Mouse (Mus musculus): Measurements from ENCODE around the gene Sh3yl1.
A peak's percentile ranks its signal among the peaks of the same experiment; 100 is the strongest.

Gene Sh3yl1

DNA sequence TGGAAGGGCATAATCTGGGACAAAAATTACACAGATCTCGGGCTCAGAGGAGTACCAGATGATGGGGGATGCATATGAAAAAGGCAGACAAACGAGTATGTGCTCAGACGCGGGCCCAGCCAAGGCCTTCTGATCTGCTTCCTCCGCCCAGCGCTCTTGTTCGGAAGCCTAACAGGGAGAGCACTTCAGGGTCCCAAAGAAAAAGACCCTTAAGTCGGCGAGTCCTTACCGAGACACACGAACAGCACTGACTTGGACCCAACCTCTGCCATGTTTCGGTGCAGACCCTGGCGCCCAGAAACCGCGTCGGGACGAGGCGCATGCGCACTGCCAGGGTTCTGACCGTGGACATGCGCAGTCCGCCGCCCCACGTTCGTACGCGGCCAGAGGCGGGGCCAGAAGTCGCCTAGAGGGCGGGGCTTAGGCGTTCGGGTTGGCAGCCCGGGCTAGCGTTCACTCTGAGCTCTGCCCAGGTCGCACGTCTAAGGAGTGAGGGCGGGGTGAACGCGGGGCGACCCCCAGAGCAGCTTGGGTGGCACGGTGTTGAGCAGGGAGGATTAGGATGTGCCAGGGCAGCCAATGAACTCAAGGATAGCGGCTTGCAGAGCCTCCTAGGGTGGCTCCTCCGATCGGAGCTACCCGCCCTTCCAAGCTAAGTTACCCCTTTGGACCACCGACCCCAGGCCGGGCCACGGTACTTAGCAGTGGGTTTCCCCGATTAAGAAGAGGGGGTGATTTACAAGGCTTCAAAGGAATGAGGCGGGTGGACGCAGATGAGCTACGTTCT lies at the start of gene Sh3yl1, which contains the start of gene Acp1:
Gene Sh3yl1 (plus strand): TSS at position 408 of the 787 bp plus-strand sequence.
Gene Acp1 (minus strand): TSS at position 329 of the 787 bp plus-strand sequence.
- peak; percentile 98 for DNase-seq

- DNase-seq: no peak
Observed at GRCm38 (mm10) chr12:30864347-30864746, 47.1 kb upstream of the Sh3yl1 start.

DNA sequence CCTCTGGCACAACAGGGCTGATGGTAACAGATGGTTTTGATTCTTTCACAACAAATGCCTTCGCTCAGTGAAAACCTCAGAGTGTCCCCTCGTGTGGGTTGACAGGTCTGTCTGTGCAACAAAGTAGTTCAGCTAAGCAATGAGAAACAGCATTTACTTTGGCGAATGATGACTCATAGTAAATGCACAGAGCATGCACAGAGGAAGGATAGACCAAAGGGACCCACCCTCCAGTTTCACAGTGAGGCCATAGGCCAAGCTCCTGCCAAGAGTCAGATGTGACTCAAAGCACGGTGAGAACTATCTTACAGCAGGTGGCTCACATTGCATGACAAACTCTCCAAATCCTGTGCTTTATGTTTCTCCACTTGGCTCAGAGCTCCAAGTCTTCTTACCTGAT lies 45.7 kb upstream of the Sh3yl1 start:
- DNase-seq: no peak

GRCm38 (mm10) chr12:30879447-30879846 lies 32.0 kb upstream of the Sh3yl1 start:
- peak; percentile 41 to 56 for DNase-seq

- DNase-seq: no peak
Observed at GRCm38 (mm10) chr12:30883592-30883985, 27.9 kb upstream of the Sh3yl1 start.

DNA sequence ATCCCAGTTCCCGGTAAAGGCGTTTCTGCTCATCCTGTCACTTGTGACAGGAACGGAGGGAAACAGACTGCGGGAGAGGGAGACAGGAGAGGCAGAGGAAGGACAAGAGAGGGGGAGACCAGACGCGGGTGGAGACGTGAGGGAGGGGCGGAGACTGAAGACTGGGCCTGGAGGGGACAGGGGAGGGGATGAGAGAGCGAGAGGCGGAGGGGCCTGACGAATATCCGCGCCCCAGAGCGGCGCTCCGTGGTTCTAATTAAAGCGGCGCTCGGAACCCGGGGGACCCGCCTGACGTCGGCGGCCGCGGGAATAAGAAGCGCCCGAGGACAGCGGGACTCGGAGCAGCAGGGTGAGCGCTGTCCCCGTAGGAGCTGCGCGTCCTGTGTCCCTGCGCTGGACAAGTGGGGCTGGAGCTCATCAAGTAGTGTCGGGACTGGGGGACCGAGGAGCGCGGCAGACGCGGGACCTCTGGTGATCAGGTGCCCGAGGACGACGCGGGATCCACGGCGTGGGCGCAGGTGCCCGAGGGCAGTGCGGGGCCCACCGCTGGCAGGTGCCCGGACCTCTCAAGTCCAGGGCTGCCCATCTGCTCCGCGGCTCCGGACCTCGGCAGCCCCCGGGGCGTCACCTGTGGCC lies 27.4 kb upstream of the Sh3yl1 start, which contains the start of gene Alkal2:
Gene Alkal2 (plus strand): TSS at position 337 of the 636 bp plus-strand sequence.
- DNase-seq: peak; percentile 33 to 51

GRCm38 (mm10) chr12:30884622-30885230 lies 26.7 kb upstream of the Sh3yl1 start:
- peak; percentile 24 to 48 for DNase-seq

DNA sequence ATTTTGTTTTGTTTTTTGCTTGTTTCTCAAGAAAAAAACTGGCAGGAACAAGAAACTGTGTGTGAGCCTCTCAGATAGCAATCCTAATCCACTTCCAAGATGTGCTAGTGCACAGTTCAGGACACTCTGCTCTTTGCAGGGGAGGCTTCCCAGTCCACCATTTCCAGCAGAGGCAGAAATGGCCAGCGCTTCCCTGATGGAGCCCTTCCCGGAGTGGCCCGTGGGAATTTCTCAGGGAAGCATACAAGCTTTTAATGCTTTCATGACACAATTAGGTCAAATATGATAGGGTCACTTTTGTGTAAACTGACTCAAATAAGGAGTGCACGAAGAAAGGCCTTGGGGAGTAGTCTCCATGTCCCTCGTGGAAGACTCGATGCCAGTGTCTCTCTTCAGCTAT lies 25.6 kb upstream of the Sh3yl1 start:
- no peak for DNase-seq

GRCm38 (mm10) chr12:30888003-30888402 lies 23.5 kb upstream of the Sh3yl1 start:
- no peak for DNase-seq

DNA sequence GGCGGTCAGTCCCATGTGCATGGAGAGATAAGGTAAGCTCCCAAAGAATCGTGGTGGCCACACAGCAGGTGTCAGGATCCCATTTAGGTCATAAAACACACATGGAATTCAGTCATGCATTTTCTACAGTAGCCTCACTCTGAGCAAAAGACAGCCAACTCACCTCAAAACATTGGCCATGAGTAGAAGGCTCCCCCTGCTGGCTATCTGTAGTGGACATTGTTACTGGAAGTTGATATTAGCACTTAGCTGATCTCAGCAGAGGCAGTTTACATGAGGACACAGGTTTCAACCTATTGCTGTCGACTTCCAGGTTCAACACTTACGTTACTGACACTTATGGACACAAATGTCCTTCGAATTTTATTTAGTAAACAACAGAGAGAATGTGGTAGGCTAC lies 21.4 kb upstream of the Sh3yl1 start:
- peak; percentile 75 to 81 for DNase-seq

GRCm38 (mm10) chr12:30891438-30891837 lies 20.0 kb upstream of the Sh3yl1 start:
- no peak for DNase-seq

DNA sequence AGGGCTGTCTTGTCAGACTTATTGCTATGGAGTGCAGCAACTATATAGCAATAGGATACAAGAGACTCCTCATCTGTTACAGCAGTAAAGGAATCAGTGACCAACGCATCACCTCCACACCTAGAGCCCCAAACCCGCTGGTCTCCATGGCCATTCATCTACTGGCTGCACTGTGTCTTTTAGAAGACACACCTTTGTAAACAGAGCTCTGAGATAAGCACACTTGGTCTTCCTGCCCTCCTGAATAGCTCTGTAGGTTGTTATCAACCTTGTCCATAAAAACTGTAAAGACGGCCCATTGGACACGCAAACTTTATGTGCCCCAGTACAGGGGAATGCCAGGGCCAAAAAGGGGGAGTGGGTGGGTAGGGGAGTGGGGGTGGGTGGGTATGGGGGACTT lies 14.4 kb upstream of the Sh3yl1 start:
- DNase-seq: no peak

- no peak for DNase-seq
Observed at GRCm38 (mm10) chr12:30908658-30909057, 2.8 kb upstream of the Sh3yl1 start.

GRCm38 (mm10) chr12:30909881-30910280 lies 1.6 kb upstream of the Sh3yl1 start:
- no peak for DNase-seq

- peak in 1 of 2 experiments; percentile 12 for DNase-seq
Observed at GRCm38 (mm10) chr12:30910860-30911259, 608 bp upstream of the Sh3yl1 start.

- DNase-seq: peak; percentile 72 to 82
Observed at GRCm38 (mm10) chr12:30912048-30912381, 547 bp downstream of the Sh3yl1 start.

GRCm38 (mm10) chr12:30912840-30913239 lies 1.4 kb downstream of the Sh3yl1 start:
- DNase-seq: peak; percentile 8 to 24

DNA sequence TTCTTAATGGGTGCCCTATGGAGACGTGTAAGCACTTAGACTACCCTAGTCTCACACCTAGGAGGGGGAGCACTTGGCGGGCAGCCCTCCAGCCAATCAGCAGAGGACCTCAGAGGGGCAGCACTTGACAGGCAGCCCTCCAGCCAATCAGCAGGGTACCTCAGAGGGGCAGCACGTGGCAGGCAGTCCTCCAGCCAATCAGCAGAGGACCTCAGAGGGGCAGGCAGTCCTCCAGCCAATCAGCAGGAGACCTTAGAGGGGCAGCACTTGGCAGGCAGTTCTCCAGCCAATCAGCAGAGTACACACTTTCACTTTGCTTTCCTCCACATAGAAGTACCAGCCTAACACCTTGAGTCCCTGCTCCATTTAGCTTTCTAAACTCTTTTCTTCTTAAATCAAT lies 10.9 kb downstream of the Sh3yl1 start:
- DNase-seq: no peak

DNA sequence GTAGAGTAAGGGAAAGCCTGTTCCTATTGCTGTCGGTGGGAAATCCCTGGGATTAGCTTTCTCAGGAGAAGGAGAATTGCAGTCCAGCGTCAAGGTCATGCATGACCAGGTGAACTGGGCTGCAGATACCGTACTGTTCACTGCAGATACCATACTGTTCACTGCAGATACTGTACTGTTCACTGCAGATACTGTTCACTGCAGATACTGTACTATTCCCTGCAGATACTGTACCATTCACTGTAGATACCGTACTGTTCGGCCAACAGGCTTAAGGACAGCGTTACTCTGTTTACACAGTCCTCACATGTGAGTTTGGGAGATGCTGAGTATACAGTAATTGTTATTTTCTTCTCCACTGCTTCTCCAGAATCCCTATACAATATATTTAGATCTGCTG lies 16.7 kb downstream of the Sh3yl1 start:
- DNase-seq: no peak

- DNase-seq: no peak
Observed at GRCm38 (mm10) chr12:30933299-30933698, 21.8 kb downstream of the Sh3yl1 start.

DNA sequence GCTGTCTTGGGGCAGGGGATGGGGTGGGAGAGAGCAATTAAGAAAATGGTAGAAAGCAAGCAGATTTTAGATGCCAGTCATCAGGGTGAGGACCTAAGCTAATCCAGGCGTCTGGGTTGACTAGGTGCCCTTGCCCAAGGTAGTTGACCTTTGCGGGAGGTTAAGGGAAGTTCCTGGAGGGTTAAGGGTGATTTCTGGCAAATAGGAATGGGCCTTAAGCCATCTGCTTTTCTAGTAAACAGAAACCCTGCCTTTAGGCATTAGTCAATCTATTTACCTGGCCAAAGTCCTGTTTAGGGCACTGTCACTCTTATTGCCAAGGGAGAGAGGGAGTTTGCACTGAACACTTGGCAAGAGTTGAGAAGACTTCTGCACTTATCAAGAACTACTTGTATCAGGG lies 25.4 kb downstream of the Sh3yl1 start:
- no peak for DNase-seq

- DNase-seq: peak in 1 of 2 experiments; percentile 21
Observed at GRCm38 (mm10) chr12:30943057-30943986, 31.9 kb downstream of the Sh3yl1 start.

DNA sequence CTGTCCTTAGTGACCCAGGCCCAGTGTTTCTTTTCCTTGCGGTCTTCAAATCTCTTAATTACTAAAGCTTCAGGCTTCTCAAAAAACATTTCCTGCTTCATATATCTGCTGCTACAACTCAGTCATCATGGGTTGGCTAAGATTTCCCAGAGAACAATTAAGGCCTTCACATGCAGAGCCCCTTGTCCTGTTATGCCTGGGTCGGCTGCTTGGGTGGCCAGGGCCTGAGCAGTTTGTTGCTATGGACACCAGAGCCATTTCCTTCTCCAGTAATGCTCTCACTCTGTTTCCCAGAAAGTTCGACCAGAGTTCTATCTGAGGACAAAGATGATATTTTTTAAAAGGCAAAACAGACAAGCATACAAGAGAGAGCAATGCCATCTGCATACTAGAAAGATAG lies 32.7 kb downstream of the Sh3yl1 start:
- peak in 1 of 2 experiments; percentile 11 for DNase-seq
